Mouse (Mus musculus): Measurements from ENCODE around the gene Pcdh11x. TPM values are rescaled to one million over a fixed set of nuclear protein-coding genes. Genes with fewer than 3 reads are reported as not detected.
"Not testable (repeated sequence)": the region's sequence is repeated elsewhere in the genome, so short reads cannot be mapped to it uniquely, and the experiment has no call there.

The Pcdh11x gene
- 10 to 100 TPM; 23.0 to 23.5 TPM for total RNA-seq (2021)

DNA sequence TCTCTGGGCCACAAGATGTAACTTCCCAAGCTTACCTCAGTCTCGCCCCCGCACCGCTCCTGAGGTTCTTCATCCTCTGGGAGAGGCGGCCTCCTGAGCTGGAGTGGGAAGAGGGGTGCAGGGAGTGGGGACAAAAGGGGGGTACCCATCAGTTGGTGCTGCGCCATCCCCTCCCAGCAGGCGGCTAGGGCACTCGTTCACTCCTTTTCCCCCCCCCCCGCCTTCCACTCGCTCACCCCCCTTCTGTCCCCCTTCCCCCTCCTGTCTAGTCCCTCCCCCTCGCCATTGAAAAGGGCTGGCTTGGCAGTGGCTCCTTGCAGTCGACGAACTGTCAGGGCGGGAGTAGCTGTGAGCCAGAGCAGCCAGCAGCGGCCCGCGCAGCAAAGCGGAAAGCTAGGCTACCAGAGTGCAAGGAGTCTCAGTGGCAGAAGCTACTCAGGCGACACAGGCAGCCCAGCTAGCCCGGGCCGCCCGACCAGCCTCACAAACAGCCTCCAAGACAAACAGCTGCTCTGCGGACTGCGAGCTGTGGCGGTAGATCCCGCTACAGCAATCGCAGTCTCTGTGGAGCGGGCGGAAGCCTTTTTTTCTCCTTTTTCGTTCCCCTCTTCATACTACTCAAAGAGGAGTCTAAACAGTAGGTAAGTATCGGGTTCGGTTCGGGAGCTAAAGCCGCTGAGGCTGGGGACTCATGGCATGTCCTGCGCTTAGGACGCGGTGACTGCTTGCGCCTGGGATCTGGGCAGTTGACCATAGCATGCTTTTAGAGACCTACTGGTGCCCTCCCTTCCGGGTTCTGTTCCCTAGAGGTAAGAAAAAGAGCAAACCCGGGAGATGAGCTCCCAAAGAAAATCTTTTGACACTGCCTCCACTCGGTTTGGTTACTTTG, at the start of gene Pcdh11x:
Gene Pcdh11x, plus strand, starts transcription at position 249 of the 889 bp plus-strand sequence.
- intact Hi-C loops (cut with DNase I), result no loop called here
- peak; percentile 41 to 60 for DNase-seq (ENCODE audit: low spot score in 2 of 2)

DNA sequence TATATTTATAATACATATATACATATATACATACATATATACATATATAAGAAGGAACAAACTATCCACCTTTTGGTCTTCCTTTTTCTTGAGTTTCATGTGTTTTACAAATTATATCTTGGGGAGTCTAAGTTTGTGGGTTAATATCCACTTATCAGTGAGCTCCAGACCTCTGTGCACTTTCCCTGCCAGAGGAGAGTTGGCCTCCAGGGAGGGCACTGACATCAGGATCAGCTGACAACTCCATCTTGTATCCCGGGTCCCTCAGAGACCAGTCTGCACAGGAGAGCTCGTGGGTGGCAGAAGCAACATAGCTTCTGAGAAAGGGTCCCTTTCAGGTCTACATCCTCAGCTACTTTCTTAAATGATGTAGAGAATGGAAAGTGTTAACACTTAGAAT, 30.0 kb upstream of the Pcdh11x start:
- no peak for DNase-seq (ENCODE audit: low spot score in 2 of 2)
- intact Hi-C loops (cut with DNase I), result no loop called here

DNA sequence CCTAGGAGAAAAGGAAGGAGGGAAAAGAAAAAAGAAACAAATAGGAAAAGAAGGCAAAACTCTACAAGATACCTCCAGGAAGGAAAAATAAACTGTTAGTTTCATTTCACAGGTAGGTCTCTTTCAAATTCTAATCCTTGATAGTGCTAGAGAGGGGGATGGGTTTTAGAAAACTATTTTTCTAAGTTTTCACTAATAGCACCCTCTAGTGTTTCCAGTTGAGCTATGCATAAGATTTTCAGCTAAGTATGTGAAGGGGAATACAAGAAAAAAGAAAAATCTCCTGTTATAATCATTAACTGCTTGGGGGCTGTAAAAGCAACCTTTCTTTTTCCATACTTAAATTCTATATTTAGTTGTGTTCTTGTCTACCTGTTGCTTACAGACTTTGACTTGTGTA, 4.5 kb upstream of the Pcdh11x start:
- no peak for DNase-seq (ENCODE audit: low spot score in 2 of 2)
- intact Hi-C loops (cut with DNase I), result no loop called here

DNA sequence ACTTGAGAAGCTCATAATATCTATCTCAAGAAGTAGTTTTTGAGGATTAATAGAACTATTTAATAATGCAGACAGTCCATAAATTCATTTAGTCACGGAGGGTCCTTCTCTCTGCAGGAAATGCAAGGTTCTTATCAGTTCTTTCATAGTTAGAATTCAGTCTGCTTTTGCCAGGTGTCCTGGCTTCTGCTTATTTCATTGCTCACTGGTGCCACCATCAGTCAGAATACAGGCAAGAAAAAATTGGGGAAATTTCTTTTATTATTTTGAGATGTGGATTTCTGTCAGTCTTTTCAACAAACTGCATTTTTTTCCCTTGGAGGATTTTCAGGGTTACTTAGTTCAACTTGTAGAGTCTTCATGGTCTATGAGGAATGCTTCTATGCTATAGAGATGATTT, 2.6 kb upstream of the Pcdh11x start:
- intact Hi-C loops (cut with DNase I), result no loop called here
- DNase-seq (ENCODE audit: low spot score in 2 of 2), result no peak

DNA sequence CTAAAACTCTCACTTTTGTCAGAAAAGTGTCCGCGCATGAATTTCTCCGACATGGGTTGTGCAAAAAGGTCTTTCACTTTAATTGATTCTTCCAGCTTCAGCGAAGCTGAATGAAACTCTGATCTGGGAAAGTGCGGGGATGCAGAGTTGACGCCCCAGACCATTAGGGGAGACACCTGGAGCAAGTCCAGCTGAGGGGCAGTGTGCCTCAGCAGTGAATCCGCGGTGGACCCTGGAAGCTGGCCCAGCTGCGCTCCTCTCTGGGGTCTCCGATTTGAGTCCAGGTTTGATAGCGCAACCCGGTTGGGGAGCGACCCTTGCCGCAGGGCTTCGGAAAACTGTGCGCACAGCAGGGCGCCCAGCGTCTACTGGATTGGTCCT, 831 bp downstream of the Pcdh11x start:
- intact Hi-C loops (cut with DNase I), result no loop called here

DNA sequence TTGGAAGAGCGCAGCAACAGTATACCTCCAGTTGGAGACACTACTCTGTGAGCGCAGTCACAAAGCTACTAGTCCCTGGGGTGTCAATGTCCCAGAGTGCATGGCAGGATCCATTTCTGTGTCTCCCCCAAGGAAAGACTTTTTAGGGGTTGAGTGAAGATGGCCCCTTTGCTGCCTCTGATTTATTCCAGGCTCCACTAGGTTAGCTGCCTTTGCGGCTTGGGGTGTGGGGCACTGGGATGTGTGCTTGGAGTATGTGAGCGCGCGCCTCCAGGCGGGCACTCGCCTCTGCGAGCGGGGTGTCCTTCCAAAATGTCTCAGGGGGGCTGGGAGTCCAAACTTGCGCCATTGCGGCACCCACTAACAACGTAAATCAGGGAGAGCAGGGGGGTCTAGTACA, 1.6 kb downstream of the Pcdh11x start:
- intact Hi-C loops (cut with DNase I), result no loop called here
- DNase-seq (ENCODE audit: low spot score in 2 of 2), result peak; percentile 30 to 47

More for the DNA sequence above, 831 bp downstream of the Pcdh11x start:
- peak in 1 of 2 experiments; percentile 7 for DNase-seq (ENCODE audit: low spot score in 2 of 2)

DNA sequence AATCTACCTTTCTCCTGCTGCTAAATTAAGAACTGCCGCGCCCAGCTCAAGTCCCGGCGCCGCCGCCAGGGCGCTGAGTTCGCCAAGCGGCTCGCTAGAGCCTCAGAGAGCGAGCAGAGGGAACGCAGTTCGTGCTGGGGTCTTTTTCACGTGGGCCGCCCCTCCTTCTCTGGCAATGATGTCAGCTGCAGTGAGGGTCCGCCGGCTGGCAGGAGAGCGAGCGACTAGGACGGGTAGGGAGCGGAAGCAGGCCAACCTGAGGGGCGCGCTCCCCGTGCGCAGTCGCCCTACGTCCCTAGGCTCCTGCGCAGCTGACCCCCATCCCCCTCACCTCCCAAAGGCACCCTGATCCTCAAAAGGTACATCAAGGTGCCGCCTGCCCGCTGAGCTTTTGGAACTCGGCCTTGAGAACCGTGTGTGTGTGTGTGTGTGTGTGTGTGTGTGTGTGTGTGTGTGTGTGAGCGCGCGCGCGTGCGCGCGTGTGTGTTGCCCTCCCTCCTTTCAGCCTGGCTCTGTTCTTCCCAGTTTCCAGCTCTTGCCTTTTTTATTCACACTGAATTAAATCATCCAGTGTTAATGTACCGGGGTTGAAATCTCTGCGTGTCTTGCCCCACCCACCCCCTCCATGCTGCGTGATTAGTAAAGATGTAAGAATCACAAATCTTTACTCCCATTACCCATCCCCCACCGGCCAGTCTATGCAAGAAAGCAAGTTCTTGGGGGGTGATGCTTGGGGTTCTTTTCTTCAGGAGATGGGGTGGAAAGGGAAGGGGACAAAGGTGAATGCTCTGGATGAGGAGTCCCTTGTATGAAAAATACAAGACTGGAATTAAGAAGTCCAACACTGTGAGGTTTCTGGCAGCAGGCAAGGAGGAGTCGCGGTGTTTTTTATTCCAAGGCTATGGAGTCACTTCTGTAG, 3.0 kb downstream of the Pcdh11x start:
- DNase-seq (ENCODE audit: low spot score in 2 of 2), result peak; percentile 35 to 58
- intact Hi-C loops (cut with DNase I), result no loop called here

DNA sequence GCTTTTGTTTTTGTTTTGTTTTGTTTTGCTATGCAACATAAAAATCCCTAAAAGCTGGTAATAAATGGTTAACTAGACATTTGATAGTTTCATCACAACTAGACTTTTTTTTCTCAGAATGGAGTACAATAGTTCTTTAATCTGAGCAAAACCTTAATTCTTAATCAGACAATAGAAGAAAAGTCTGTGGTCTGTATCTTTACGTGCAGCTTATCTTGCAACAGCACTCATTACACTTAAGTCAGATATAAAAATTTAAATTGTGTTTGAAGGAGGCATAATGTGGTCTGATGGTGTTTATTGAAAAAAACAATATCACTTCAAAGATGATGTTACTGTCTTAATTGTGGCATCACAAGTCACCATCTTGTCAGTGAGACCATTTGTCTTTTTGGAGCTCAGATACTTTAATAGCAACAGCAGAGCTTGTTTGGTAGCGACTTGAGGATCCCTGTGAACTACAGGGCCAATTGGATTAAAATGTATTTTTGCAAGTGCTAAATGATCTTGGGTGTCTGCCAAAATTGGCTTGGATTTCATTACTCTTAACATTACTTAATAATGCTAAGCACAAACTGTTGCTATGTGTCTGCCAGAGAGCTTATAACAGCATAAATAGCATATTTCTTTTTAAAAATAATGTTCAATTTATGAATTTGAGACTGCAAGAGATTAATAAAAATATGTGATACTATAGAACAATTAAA, 11.6 kb downstream of the Pcdh11x start:
- no peak for DNase-seq (ENCODE audit: low spot score in 2 of 2)
- intact Hi-C loops (cut with DNase I), result no loop called here

DNA sequence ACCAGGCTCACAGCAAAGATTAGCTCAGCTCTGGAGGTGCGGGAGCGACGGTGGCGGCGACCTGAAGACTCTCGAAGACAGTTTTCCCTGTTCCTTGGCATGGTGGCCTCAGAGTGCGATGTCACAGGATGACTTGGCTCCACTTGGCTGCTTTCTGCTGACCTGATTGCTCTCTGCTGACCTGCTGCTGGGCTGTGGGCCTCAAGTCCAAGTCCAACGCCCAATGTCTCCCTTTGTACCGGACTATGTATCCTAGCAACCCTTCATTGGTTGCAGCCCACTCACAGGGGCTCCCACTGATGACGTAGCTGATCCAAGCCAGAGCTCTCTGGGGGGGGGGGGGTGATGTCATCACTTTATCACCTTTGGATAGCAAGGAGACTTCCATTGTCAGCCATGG, 22.9 kb downstream of the Pcdh11x start, which contains the start of gene H2afb3:
Gene H2afb3, minus strand, starts transcription at position 101 of the 400 bp plus-strand sequence.
- intact Hi-C loops (cut with DNase I); DNase-seq (ENCODE audit: low spot score in 2 of 2): not testable (repeated sequence)

DNA sequence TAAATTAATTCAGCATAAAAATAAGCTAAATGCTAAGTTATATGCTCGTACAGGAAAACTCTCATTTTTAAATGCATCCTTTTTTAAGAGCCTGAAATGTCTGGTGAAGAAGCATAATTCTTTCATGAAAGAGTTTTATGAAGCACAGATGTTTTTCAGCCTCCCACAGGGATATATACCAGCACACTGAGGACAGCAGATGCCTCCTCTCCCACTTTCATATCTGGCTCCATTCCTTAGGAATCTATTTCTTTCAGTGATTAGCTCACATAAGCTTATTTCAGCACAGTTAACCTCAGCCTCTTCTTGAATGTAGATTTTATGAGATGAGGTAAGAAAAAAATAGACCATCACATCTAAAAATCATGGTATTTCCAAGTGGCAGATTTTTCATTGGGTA, 176.2 kb downstream of the Pcdh11x start:
- no peak for DNase-seq (ENCODE audit: low spot score in 2 of 2)
- intact Hi-C loops (cut with DNase I), result no loop called here

DNA sequence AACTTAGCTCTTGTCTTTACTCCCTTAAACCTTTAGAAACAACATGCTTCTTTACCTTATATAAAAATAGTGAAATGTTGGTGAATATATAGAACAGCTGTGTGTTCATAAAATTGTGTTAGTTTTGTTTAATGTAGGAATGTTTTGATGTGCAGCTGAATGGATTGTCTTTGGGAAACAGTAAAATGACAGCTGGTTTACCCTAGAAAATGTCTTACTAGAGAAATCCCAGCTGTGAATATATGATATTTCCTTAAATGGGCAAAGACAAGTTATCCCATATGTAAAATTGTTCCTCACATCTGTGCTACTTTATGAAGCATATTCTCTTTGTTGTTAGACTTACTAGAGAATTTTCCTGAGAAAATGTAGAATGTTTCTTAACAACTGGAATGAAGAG, 196.4 kb downstream of the Pcdh11x start:
- intact Hi-C loops (cut with DNase I), result no loop called here
- no peak for DNase-seq (ENCODE audit: low spot score in 2 of 2)

DNA sequence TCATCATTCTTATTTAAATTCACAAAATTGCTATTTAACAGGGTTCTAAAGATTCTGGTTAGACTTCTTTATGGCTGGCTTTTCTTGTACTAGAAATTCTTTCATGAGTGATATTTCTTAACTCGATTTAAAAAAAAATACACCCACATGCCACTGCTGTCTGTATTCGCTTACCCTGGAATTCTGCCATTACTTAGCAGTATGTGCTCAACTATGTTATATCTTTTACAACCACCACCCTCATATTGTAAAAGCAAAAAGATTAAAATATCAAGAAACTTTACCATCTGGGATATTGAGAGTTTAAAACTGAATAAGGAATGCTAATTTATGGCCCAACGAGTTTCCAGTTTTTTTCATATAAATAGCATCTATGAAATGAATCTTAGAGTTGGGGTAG, 234.9 kb downstream of the Pcdh11x start:
- intact Hi-C loops (cut with DNase I), result no loop called here
- DNase-seq (ENCODE audit: low spot score in 2 of 2), result no peak

DNA sequence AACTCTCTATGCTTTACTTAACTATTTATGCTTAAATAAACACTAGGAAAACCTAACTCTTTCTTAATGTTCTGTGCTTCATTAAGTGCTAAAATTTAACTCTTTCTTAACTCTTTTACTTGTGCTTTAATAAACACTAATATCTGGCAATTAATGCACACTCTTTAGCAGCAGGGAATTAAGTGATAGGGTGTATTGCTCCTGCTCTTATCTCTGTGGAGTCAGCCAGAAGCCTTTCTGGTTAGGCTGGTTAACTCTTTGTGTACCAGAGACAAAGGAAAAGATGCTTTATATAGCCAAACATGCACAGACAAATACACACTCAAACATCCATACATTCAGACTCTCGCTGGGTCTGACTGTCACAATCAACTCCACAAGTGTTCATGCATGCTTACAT, 309.2 kb downstream of the Pcdh11x start:
- intact Hi-C loops (cut with DNase I), result no loop called here
- no peak for DNase-seq (ENCODE audit: low spot score in 2 of 2)

DNA sequence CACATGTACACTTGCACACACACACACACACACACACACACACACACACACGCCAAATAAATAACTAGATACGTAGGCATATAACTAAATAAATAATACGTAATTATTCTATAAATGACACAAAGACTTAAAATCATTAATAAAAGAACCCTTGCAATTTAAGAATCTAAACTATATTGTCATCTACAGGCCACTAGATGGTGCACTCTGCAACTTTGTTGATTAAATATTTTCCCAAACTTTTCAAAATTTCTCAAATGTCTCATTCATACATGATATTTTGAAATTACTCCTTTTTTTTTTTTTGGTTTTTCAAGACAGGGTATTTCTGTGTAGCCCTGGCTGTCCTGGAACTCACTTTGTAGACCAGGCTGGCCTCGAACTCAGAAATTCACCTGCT, 328.4 kb downstream of the Pcdh11x start:
- no peak for DNase-seq (ENCODE audit: low spot score in 2 of 2)
- intact Hi-C loops (cut with DNase I), result no loop called here

DNA sequence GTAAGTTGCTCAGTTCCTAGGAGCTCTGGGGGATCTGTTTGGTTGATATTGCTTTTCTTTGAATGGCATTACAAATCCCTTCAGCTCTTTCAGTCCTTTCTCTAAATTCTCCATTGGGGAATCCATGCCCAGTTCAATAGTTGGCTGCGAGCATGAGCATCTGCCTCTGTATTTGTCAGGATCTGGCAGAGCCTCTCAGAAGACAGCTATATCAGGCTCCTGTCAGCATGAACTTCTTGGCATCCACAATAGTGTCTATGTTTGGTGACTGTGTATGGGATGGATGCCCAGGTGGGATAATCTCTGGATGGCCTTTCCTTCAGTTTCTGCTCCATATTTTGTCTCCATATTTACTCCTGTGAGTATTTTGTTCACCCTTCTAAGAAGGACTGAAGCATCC, 380.2 kb downstream of the Pcdh11x start:
- DNase-seq (ENCODE audit: low spot score in 2 of 2); intact Hi-C loops (cut with DNase I): not testable (repeated sequence)

DNA sequence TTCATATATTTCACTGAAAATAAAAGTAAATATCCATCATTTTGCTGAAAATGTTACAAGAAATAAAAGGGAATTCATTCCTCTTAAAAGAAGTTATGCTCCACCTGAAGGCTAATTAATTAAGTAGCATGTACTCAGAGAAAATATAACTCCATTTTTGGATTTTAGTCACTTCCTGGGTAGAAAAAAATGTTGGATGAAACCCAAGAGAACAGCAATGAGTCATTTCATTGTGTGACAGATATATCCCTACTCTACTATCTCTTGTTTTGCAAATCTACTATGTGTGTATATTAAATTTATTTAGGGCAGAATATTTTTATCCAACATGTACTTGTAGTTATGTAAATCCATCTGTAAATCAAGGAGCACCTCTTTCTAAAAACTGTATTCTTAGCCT, 444.1 kb downstream of the Pcdh11x start:
- DNase-seq (ENCODE audit: low spot score in 2 of 2), result no peak
- intact Hi-C loops (cut with DNase I), result no loop called here

DNA sequence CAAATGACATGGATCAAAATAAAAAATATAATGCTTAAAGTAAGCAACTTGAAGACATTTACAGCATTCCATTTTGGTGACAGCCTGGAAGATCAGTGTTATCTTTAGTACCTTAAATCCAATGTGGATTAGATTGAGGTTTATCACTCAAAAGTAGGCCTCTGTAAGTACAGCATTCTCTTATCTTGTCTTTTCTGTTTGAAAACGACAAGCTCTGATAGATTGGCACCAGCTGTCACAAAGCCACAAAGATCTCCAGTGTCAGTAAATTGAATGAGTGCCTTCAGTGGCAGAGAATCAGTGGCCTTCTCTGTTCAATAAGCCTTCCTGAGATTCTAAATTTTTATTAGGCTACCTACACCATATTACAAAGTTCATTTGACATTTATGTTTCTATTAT, 445.7 kb downstream of the Pcdh11x start:
- intact Hi-C loops (cut with DNase I), result no loop called here
- DNase-seq (ENCODE audit: low spot score in 2 of 2), result no peak

DNA sequence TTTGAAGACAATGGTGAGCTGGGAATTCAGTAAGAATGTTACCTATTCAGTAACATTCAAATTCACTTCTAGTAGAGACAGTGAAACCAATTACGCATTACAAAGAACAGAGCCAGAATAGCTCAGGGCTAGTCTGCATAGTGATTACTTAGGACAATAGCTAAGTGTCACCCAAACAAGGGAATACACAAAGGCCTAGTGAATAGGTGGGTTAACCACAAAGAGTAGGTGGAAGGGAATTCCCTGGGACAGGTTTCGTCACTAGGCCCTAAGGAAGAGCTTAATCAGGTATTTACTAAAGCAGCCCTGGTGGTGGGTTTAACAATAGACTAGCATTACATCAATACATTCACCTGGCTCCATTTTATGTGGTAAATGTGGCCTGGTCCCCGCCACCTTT, 654.5 kb downstream of the Pcdh11x start:
- DNase-seq (ENCODE audit: low spot score in 2 of 2), result no peak
- intact Hi-C loops (cut with DNase I), result no loop called here

Data from left cerebral cortex, postnatal 36 days (tissue).